Mouse (Mus musculus) T-cell, adult 2 months (primary cell): Measurements from ENCODE around the gene Kcnk13.

ENCODE experiments used
- DNase-seq: peaks from one replicate; pipeline ENCODE4 v3.0.0; 2022; ENCODE audit warnings: low spot score

Gene Kcnk13

DNA sequence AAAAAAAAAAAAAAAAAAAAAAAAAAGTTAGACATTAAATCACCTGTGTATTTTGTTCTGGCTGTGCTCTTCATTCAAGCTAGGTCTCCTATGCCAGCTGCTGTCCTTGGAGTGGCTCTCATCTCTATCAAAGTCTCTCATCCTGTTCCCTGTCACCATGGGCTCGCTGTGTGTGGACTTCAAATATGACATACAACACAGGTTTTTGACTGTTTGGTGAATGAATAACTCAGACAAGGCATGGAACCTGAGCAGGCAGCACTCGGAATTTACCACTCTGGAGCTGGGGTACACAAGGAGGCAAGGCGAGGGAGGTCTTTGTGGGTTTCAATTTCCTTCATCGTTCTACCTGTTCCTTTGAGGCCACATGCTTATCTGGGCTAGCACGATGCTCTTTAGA, 50.8 kb downstream of the Kcnk13 start:
- DNase-seq, result no peak

DNA sequence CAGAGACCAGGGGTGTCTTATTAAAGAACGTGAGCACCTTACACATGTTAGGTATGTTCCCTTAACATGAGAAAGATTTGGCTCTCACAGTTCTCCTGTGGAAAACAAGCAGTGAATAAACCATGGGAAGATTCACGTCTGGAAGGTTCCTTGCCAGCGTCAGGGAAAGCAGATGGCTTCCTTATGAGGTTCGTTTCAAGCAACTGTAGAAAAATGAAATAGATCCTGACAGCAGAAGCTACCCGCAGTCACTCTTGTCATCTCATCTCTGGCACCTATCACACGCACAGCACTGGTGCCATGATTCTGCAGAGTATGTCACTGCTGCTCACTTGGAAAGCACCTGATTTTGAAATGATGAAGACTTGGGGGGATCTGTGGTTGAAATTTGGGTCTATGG, 53.4 kb downstream of the Kcnk13 start:
- DNase-seq, result no peak

DNA sequence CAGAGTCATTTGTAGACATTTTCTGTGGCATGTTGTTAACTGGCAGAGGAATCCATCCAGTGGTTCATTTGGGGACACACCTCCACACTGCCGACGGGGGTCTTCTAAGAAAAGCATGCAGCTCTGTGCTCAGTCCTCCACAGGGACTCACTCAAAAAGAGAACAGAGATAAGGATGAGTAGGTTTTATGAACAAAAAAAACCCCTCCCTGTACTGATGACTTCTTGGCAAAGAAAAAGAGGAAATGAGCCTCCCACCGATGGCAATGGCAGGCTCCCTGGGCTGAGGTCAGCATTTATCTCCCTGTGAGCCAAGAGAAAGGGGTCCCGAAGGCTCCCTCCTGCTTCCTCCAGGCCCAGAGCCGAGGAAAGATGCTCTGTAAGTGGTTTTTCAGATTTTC, 58.2 kb downstream of the Kcnk13 start:
- DNase-seq, result no peak

DNA sequence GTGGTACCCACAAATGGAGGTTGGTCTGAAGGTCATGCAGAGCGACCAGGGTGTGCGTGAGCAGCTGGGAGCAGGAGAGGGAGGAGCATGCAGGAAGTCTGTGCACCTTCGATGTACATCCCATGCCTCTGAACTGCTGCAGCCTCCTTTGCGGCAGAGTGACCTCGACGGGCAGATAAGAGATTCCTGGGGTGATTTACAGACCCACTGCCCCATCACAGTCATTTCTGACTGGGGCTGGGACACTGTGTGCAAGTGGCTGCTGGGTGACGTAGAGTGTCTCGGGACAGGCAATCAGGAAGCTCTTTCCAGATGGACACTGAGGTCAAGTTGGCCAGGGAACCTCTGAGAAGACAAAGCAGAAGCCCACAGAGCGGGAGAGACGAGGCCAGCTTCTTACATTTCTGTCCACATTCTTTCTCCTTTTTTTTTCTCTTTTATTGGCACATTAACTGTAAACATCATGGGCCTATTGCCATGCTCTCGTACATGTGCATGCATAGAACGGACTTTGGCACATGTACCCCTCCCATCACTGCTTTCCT, 59.6 kb downstream of the Kcnk13 start:
- no peak for DNase-seq

DNA sequence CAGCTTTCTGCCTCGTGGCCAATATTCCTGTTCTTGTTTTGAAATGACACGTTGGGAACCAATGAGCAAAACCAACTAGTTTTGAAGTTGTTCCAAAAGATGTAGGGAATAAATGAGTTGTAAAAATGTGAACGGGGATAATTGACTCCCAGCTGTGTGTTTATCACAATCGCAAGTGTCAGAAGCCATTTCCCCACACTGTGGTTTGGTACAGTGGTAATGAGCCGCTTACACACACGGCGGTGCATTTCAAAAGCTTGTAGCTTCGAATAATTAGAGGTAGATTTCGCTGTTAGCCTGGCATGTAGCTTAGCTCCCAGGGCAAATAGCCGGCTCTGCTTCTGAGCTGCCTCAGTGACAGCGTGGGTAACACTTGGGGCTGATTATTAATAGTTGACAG, 61.4 kb downstream of the Kcnk13 start:
- DNase-seq, result no peak

GRCm38 (mm10) chr12:100026715-100027245, 62.5 kb downstream of the Kcnk13 start:
- DNase-seq, result no peak

- DNase-seq, result no peak
Observed at GRCm38 (mm10) chr12:100027281-100027680, 63.0 kb downstream of the Kcnk13 start.

DNA sequence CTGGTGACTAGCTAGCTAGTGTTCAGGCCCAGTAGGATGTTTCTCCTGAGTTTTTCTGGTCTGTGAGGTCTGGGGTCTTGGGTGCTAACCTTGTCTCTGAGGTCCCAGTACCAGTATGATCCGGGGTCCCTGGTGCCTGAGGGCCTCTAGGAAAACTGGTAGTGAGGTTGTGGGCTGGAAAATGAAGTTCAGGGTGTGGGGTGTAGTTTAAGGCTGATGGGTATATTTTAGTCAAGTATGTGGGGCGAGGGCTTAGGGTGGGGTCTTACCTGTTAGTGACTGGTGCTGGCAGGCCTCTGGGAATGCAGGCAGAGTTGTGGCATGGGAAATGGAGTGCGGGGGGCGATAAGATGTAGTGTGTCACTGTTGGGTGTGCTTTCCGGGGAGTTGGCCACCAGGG, 67.4 kb downstream of the Kcnk13 start:
- DNase-seq, result no peak

- DNase-seq, result no peak
Observed at GRCm38 (mm10) chr12:100032521-100032920, 68.2 kb downstream of the Kcnk13 start.

GRCm38 (mm10) chr12:100038741-100039262, 74.5 kb downstream of the Kcnk13 start:
- no peak for DNase-seq

DNA sequence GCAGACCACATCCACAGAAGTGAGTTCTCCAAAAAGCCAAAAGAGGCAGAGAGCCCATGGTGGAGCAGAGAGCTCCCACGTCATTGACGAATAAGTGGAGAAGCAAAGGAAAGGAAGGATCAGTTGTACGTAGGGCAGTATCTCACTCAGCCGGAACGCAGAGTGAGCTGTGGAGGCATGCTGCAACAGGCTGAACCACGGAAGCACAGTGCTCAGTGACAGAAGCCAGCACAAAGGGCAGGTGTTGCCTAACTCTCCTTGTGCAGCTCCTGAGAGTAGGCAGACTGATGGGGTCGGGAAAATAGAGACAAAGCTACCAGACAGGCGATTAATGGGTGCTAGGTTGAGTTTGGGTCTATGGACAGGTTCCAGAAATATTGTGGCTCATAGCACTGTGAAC, 77.8 kb downstream of the Kcnk13 start:
- no peak for DNase-seq

GRCm38 (mm10) chr12:100044704-100045103, 80.4 kb downstream of the Kcnk13 start:
- no peak for DNase-seq

DNA sequence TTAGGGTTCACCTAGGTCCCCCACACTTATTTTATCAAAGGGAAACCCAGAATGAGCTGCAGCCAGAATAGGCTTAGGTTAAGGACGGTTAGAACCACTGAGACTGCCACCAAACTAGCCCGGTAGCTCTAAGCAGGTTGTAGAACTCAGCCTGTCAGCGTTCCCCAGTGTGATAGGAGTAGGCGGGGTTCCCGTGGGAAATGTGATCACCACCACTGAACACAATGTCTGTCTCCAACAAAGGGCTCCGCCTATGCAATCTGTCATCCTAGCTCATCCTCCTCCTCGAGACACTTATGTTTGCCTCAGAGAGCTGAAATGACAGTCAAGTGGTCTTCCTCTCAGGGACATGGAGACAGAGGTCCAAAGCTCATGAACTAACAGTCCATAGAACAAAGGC, 86.3 kb downstream of the Kcnk13 start:
- DNase-seq, result no peak

DNA sequence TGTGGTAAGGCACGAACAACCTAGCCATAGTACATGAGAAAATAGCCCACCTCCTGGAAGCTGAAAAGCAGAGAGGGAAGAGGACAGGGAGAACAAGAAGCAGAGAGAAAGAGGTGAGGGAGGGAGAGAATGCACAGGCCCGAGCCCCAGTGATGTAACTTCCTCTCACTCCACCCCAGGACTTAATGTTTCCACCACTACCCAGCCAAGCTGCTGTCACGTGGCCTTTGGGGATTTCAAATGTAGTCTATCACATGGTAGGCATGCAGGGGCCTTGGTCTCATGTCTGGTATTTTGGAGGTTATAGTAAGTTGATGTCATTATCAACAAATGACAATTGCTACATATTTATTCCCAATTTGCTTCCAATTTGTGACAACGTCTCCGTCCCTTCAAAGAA, 89.3 kb downstream of the Kcnk13 start:
- DNase-seq, result no peak

DNA sequence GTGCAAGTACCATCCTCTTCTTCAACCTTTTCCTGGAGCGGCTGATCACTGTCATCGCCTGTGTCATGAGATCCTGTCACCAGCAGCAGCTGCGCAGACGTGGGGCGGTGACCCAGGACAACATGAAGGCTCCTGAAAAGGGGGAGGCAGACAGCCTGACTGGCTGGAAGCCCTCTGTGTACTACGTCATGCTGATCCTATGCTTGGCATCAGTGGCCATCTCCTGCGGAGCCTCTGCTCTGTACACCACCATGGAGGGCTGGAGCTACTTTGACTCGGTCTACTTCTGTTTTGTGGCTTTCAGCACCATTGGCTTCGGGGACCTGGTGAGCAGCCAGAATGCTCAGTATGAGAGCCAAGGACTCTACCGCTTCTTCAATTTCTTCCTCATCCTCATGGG, 96.8 kb downstream of the Kcnk13 start:
- no peak for DNase-seq

- no peak for DNase-seq
Observed at GRCm38 (mm10) chr12:100061826-100062225, 97.5 kb downstream of the Kcnk13 start.

- no peak for DNase-seq
Observed at GRCm38 (mm10) chr12:100062584-100062983, 98.3 kb downstream of the Kcnk13 start.

GRCm38 (mm10) chr12:100065109-100065508, 100.8 kb downstream of the Kcnk13 start:
- DNase-seq, result no peak

GRCm38 (mm10) chr12:100067477-100067876, 103.2 kb downstream of the Kcnk13 start:
- DNase-seq, result no peak

DNA sequence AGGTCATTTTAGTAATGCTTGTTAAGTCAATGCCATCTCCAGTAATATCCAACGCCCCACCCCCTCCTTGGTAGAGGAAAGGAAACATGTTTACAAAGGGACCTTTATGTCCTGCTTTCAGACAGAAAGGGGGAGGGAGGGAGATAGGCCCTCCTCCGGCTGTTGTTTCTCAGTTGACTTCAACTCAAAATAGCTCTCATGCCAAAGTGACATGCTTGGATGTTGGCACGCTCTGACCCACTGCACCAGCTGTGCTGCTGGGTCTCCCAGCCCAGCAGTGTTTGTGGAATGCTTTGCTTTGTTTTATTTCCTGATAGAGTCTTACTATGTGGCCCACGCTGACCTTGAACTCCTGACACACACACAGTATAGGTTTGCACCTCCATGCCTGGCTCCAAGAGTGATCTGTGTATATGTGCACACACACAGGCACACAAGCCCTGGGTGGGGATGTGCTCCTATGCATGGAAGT, 108.9 kb downstream of the Kcnk13 start:
- DNase-seq, result no peak

DNA sequence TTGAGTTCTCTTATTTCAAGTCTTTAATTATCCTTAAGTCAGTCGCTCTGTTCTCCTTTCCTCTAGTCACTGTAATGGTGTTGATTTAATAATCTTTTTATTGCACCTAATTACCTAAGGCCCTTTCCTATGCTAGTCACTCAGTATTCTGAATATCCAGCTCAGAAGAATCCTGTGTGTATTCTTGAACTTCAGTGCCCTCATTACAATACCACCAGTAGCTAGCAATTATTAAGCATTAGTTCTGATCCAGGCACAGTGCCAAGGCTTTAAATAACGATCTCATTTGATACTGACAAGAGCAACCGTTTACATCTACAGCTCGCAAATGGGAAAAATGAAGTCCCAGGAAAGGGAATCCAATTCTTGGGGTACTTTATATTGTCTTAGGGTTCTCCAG, 111.4 kb downstream of the Kcnk13 start:
- DNase-seq, result no peak

DNA sequence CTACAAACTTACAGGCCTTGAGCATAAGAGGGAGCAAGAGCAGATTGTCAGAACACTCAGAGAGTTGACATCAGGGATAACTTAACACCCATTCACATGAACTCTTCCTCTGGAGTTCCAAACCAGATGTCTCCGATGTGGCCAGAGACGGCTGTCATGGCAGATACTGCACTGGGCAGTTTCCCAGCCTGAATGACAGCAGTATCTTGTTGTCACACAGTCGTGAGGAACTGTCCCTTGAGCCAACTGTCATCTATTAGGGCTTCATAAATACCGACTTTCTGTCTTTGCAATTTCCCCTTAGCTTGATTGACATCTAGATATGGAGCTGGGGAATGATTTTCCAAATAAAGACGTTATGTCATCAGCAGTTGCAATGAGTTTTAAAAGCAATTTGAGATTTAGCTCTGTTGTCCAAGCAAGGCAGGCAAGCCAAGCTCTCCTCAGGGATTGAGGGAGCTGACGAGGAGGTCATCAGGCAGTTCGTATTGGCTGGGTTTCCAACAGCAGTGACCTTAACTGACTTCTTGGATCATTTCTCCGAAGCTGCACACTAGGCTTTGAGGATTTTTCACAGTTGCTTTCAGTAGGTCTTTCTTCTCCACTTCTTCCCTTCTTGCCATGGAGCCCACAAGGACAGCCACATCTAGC, 115.5 kb downstream of the Kcnk13 start:
- no peak for DNase-seq

GRCm38 (mm10) chr12:100088026-100088425, 123.7 kb downstream of the Kcnk13 start:
- no peak for DNase-seq

GRCm38 (mm10) chr12:100089265-100089664, 125.0 kb downstream of the Kcnk13 start:
- DNase-seq, result no peak
